Mouse (Mus musculus): ENCODE data around the gene Ppil3.

GRCm38 (mm10) chr1:58422879-58423278 lies 22.4 kb downstream of the Ppil3 start:
- TF ChIP-seq CTCF (conservative IDR thresholded peaks at IDR 0.05; ENCODE audit: insufficient read depth, insufficient read length, low read depth, low read length) = no peak
- no peak for TF ChIP-seq POLR2A (IDR thresholded peaks at IDR 0.05; ENCODE audit: low read depth, low read length)
